Mouse (Mus musculus): ENCODE data around the gene Bco2. TPM values are rescaled to one million over a fixed set of nuclear protein-coding genes. Genes with fewer than 3 reads are reported as not detected.
A peak's percentile ranks its signal among the peaks of the same experiment; 100 is the strongest.

The Bco2 gene
- total RNA-seq, 2 experiments from 2014 or later = 1.6 to 1.8 TPM

GRCm38 (mm10) chr9:50565173-50565572 is 10.2 kb upstream of the Bco2 start:
- intact Hi-C loops (cut with DNase I) = no loop called here
- DNase-seq (ENCODE audit: extremely low spot score in 1 of 2, low spot score in 2 of 2) = peak in 1 of 2 experiments; percentile 74

GRCm38 (mm10) chr9:50561918-50562360 is 7.0 kb upstream of the Bco2 start:
- no peak for DNase-seq (ENCODE audit: extremely low spot score in 1 of 2, low spot score in 2 of 2)
- intact Hi-C loops (cut with DNase I) = no loop called here

- no peak for DNase-seq (ENCODE audit: extremely low spot score in 1 of 2, low spot score in 2 of 2)
- intact Hi-C loops (cut with DNase I) = no loop called here
Measured at GRCm38 (mm10) chr9:50561145-50561917, 6.3 kb upstream of the Bco2 start, which contains the start of gene Tex12. Gene Tex12, minus strand, starts transcription at chr9:50561325.

DNA sequence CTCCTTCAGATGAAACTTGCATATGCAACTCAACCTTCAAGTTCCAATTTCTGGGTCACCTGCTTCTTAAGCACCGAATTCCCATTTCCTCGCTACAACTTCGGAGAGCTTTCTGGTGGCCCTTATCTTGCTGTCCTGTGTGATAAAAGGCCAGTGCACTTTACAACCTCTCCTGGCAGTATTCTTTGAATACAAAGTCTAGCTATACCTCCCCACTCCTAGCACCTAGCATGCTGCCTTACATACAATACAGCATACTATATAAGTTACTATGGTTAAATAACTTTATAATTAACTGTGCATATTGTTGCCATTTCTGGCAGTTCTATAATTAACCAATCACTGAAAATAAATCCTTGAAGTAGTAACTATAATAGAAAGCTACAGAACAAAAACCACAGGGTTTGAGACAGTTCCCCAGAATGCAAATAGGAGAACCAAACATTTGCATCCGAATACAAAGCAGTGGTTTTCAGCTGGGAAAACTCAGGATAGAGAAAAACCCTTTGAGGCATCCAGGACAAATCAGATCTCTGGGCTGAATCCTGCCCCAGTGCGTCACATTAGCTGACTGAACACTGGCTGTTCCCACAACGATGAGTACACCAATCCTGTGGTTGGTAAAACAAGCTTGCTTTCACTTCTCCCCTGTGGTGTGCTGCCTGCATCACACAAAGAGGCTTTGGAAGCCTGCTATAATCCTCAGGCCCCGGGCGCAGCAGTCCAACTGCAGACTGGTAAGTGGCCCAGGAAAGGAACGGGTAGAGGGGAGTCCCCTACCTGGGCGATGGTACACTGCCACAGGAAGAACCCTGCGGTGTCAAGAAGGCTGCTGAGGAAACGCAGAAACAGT is 514 bp downstream of the Bco2 start, which contains the start of gene Il18:
TSS of gene Il18 (plus strand) at position 587 of the 853 bp plus-strand sequence.
- intact Hi-C loops (cut with DNase I) = no loop called here
- peak; percentile 65 to 84 for DNase-seq (ENCODE audit: extremely low spot score in 1 of 2, low spot score in 2 of 2)

DNA sequence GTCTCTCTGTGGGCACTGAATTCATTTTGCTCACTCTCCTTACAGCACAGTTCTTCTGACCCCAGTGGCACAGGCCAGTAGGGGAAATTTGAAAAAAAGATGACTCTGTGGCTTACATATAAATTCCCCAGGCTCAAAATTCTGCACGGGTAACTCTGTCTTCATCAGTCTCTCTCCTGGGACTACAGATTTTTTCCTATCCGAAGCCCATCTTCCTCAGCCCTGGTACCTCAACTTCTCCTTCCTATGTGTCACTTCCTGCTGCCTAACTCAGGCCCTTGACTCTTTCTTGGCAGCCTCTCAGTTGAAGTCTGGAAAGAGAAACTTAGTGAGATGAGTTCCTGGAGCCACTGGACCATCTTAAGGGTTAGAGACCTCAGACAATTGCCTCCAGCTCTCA is 1.4 kb downstream of the Bco2 start:
- no peak for DNase-seq (ENCODE audit: extremely low spot score in 1 of 2, low spot score in 2 of 2)
- intact Hi-C loops (cut with DNase I) = no loop called here

DNA sequence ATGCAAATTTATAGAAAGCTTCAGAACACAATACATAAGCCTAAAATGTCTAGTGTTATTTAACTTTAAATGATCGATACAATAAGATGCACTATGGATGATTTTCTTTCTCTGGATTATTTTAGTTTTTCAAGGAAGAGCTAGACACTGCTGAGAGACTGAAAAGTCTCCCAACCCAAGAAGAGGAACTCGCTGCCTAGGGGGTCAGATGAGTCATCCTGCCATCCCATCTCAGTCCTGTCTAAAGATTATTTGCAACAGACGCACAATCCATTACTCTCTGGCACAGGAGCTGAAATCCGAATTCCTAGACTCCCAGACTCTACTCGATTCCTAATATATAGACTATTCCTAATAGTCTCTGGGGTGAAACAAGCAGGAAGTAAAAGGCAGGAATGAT is 2.8 kb downstream of the Bco2 start:
- no peak for DNase-seq (ENCODE audit: extremely low spot score in 1 of 2, low spot score in 2 of 2)
- intact Hi-C loops (cut with DNase I) = no loop called here

DNA sequence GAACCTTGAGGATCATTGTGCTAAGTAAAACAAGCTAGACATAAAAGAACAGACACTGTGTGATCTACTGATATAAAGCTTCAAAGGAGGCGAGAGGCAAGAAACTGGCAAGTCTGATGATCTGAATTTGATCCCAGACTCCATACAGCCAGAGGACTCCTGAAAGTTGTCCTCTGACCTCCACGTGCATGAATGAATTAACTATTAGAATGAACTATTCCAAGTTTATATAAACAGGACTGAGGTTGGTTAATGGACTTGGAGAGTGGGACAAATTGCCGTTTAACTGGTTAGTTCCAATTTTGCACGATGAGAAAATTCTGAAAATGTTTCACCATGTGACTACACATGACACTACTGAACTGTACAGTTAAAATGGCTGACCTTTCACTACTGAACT is 6.0 kb downstream of the Bco2 start:
- intact Hi-C loops (cut with DNase I) = no loop called here

DNA sequence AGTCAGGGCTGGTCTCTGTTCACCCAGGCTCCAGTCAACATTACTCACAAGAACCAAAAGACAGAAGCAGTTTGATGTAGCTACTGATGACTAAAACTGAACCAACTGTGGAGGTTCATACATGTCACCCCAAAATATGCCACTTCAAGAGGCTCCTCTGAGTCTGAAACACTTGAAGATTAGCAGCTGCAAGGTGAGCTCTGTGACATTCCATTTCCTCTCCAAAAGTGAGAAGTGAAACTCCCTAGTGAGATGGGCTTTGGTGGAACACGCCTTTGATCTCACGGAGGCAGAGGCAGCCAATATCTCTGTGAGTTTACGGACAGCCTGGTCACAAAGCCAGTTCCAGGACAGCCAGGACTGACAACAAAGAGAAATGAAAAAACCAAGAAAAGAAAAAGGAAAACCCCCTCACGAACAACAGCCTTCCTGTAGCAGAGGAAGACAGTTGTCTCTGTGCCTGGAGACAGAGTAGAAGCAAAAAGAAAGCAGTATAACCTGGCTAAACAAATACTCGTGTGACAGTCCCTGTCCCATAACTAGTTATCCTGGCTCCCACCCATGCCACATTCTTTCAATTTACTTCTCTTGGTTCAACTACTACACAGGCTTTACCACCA is 7.0 kb downstream of the Bco2 start:
- DNase-seq (ENCODE audit: extremely low spot score in 1 of 2, low spot score in 2 of 2) = no peak
- intact Hi-C loops (cut with DNase I) = no loop called here

More for the DNA sequence above, 6.0 kb downstream of the Bco2 start:
- DNase-seq (ENCODE audit: extremely low spot score in 1 of 2, low spot score in 2 of 2) = no peak

DNA sequence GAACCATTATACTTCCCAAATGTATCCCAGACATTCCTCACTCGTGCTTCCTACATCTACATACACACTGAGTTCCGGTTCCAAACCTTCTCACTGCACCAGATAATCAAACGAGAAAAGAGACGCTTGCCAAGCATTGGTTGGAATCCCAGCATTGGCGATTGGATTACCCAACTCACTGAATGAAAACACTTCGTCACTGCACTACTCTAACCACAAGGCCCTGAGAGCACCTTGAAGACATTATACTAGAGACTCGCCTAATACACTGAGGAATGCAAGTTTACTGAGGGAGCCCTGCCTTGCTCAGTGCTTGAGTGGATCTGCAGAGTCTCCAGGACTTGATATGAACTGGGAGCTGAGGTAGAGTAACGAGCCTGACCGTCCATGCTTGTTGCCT is 12.6 kb downstream of the Bco2 start:
- no peak for DNase-seq (ENCODE audit: extremely low spot score in 1 of 2, low spot score in 2 of 2)
- intact Hi-C loops (cut with DNase I) = no loop called here

- intact Hi-C loops (cut with DNase I) = no loop called here
- no peak for DNase-seq (ENCODE audit: extremely low spot score in 1 of 2, low spot score in 2 of 2)
Measured at GRCm38 (mm10) chr9:50540170-50540569, 14.8 kb downstream of the Bco2 start.

DNA sequence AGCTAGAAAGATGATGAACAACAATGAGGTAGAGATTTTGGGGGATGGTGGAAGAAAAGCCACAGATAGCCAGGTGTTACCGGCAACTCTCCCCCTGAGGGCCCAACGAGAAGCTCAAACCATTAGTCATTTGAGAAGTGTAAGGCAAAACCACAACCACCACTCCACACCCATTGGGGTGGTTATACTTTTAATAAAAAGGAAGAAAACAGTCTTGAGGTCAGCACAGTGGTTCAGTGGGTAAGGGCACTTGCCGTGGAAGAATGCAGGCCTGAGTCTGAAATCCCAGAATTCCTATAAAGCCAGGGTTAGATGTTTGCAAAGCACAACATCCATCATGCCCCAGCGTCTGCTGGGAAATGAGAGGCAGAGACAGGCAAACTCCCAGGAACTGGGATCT is 17.7 kb downstream of the Bco2 start:
- intact Hi-C loops (cut with DNase I) = loop anchor here (10.0 kb wide), 2 partner anchors 202 to 1452 kb away; partner anchors contain the start of gene Tmprss5

GRCm38 (mm10) chr9:50536603-50537135 is 18.3 kb downstream of the Bco2 start:
- intact Hi-C loops (cut with DNase I) = loop anchor here (10.0 kb wide), 2 partner anchors 202 to 1452 kb away; partner anchors contain the start of gene Tmprss5
- no peak for DNase-seq (ENCODE audit: extremely low spot score in 1 of 2, low spot score in 2 of 2)

More for the DNA sequence above, 17.7 kb downstream of the Bco2 start:
- no peak for DNase-seq (ENCODE audit: extremely low spot score in 1 of 2, low spot score in 2 of 2)

DNA sequence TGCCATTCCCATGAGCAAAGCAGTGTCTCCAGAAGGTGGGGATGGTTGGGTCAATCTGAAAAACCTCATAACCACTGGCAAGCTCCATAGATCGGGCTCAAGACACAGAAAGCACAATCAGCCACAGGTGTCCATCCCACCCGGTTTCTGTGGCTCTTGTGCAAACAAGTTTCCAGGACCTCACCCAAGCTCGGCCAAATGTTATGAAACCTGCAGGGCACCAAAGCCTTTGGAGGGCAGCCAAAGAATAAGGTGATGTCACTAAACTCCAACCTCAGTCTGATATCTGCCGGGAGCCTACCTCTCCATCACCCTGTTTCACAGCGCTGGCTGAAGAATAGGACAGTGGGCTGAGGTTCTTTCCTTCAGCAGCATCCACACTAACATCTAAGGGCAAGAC is 19.1 kb downstream of the Bco2 start:
- intact Hi-C loops (cut with DNase I) = loop anchor here (10.0 kb wide), 2 partner anchors 201 to 1451 kb away; partner anchors contain the start of gene Tmprss5

GRCm38 (mm10) chr9:50533791-50534190 is 21.2 kb downstream of the Bco2 start:
- intact Hi-C loops (cut with DNase I) = loop anchor here (5.0 to 10.0 kb wide), 3 partner anchors 199 to 1449 kb away; partner anchors contain the start of gene Tmprss5
- DNase-seq (ENCODE audit: extremely low spot score in 1 of 2, low spot score in 2 of 2) = no peak

More for the DNA sequence above, 19.1 kb downstream of the Bco2 start:
- DNase-seq (ENCODE audit: extremely low spot score in 1 of 2, low spot score in 2 of 2) = no peak

- intact Hi-C loops (cut with DNase I) = loop anchor here (5.0 to 10.0 kb wide), 3 partner anchors 199 to 1449 kb away; partner anchors contain the start of gene Tmprss5
- DNase-seq (ENCODE audit: extremely low spot score in 1 of 2, low spot score in 2 of 2) = peak in 1 of 2 experiments; percentile 34
Measured at GRCm38 (mm10) chr9:50533328-50533727, 21.7 kb downstream of the Bco2 start.

DNA sequence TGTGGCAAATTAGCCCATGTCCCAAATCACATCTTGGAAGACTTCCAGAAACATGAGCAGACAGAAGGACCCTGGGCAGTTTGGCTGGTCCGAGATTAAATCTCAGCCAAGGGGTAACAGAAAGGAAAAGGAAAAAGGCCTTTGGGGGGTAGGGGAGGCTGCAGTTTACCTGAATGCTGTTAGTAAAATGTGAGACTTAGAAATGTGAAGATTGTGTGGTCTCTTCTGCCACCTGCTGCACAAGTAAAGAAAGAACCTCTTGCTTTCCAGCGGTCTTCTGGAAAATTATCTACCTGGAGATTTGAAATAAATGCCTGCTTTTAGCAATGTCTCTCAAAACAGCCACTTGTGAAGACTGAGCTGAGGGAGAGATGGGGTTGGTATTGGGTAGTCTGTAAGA is 24.1 kb downstream of the Bco2 start:
- peak in 1 of 2 experiments; percentile 23 for DNase-seq (ENCODE audit: extremely low spot score in 1 of 2, low spot score in 2 of 2)
- intact Hi-C loops (cut with DNase I) = loop anchor here (2.0 to 10.0 kb wide), 4 partner anchors 78 to 1446 kb away; partner anchors contain the start of gene Tmprss5

DNA sequence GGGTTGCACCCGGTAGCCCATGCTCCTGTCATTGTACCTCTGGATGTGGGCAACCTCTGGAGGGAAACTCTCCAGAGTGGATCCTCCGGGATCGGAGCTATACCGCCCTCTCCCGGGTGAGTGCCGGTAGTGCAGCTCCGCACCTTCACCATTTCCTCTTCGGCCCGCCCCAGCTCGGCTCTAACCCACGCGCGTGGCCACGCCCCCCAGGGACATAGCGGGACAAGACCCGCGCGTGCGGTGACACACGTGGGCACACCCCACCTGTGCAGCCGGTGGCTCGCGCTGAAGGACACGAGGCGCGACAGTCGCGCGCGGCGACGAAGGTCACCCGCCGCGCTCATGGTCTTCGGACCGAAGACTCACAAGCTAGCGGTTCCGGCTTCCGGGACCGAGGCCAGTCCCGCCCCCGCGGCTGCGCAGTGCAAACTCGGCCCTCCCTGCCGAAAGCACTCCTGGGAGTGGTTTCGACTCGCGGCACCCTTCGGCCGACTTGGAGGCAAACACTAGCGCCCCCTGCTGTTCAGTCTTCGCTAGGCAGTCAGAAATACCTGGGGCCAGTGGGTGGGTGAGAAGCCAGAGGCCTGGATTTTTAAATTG is 26.6 kb downstream of the Bco2 start, which contains the start of gene Pts:
TSS of gene Pts (minus strand) at position 432 of the 600 bp plus-strand sequence.
- intact Hi-C loops (cut with DNase I) = loop anchor here (1.0 kb wide), 1 partner anchor 84 kb away; no protein-coding TSS in a partner anchor
- DNase-seq (ENCODE audit: extremely low spot score in 1 of 2, low spot score in 2 of 2) = peak; percentile 95 to 99

- intact Hi-C loops (cut with DNase I) = loop anchor here (1.0 kb wide), 1 partner anchor 84 kb away; no protein-coding TSS in a partner anchor
- no peak for DNase-seq (ENCODE audit: extremely low spot score in 1 of 2, low spot score in 2 of 2)
Measured at GRCm38 (mm10) chr9:50527860-50528259, 27.1 kb downstream of the Bco2 start.
